Mouse (Mus musculus) bone marrow macrophage, adult 2 months (primary cell): Measurements from ENCODE around the gene Polr1d. TPM values are rescaled to one million over a fixed set of nuclear protein-coding genes. Genes with fewer than 3 reads are reported as not detected.
A peak's percentile ranks its signal among the peaks of the same experiment; 100 is the strongest.

ENCODE experiments used
- H3K27ac ChIP-seq: 2 replicates; pipeline ENCODE4 v1.5.1; 2012; ENCODE audit warnings: low read depth, low read length; ENCODE audit not compliant: insufficient read depth
- H3K4me1 ChIP-seq: 2 replicates; pipeline ENCODE4 v1.6.1; 2012; ENCODE audit warnings: low read length; ENCODE audit not compliant: control insufficient read depth, insufficient read depth
- H3K4me3 ChIP-seq: 2 replicates; pipeline ENCODE4 v1.5.1; 2012; ENCODE audit warnings: mild to moderate bottlenecking, low read length, moderate library complexity; ENCODE audit not compliant: insufficient read depth
- CTCF ChIP-seq: IDR thresholded peaks from 2 replicates; pipeline ENCODE4 v1.5.1; 2012; ENCODE audit warnings: low read depth, mild to moderate bottlenecking, low read length, moderate library complexity
- POLR2A ChIP-seq: IDR thresholded peaks from 2 replicates; pipeline ENCODE4 v1.6.1; 2012; ENCODE audit warnings: mild to moderate bottlenecking, low read depth, low read length, borderline replicate concordance
- polyA plus RNA-seq: library from polyadenylated mRNA; stranded (reverse); fragments of >200 nt; gene quantifications from 2 replicates; pipeline ENCODE4 v1.2.4, GENCODE M21; 2012; ENCODE audit not compliant: missing spikeins, insufficient read depth, insufficient read length

Polr1d gene
- polyA plus RNA-seq, 1 experiment: 120 TPM

GRCm38 (mm10) chr5:147054747-147055270 is 22.0 kb upstream of the Polr1d start:
- Histone ChIP-seq H3K4me1 (peaks cover 42% of the 10 kb centered on the region), H3K27ac (no peak overlapping the region), H3K4me3 (no peak overlapping the region)
- TF ChIP-seq CTCF (no peak), POLR2A (no peak)

DNA sequence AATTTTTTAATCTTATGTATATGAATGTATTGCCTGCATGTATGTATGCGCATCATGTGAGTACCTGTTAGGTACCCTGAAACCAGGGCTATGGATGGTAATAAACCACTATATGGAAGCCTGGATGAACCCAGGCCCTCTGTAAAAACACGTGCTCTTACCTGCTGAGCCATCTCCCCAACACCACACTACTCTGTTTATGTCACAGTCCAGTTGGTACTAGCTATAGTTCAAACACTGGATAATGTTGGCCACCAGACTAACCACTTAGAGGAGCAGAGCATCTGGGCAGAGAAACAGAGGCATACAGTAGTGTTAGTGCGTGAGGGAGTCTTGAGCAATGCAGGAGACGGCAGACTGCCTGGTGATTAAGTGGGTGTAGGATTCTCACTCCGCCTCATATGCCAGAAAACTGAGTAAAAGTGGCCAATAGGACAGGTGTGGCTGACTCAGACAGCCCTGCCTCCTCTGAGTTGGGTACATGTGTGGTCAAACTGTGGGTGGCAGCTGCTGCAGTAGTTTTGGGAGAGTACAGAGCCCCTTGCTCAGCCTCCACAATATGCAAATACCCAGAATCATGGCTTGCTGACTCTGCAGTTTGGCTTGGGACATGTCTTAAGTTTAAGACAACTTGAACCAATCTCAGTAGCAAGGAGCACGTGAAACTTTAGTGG is 21.1 kb upstream of the Polr1d start:
- TF ChIP-seq POLR2A (no peak), CTCF (no peak)
- no peak overlapping the region for H3K27ac ChIP-seq
- H3K4me1 ChIP-seq: peaks cover 41% of the 10 kb centered on the region
- H3K4me3 ChIP-seq: no peak overlapping the region

DNA sequence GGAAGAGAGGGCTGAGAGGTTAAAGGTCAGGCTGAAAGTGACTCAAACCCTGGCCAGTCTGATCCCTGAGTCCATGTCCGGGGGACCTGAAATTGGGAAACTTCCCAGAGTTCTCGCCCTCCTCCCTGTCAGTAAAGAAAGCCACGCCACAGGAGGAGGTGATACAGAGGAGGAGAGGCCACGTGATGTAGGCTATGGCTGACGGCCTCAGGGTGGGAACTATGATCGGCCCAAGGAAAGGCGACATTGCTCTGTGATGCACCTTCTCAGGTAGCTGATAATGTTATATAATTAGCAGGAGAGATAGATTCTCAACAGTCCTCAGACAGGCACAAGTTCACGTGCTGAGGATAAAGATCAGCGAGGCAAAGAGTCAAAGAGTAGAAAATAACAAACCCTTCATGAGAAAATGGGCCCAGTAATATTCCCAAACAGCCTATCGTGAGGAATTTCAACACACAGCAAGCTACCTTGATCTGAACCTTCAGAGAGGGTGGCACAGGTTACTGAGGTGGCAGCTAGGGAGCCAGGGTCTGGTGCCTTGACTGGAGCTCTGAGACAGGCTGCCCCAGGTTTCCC is 20.0 kb upstream of the Polr1d start:
- Histone ChIP-seq H3K4me3 (no peak overlapping the region), H3K27ac (no peak overlapping the region), H3K4me1 (peaks cover 35% of the 10 kb centered on the region)
- no peak for TF ChIP-seq POLR2A
- no peak for TF ChIP-seq CTCF

DNA sequence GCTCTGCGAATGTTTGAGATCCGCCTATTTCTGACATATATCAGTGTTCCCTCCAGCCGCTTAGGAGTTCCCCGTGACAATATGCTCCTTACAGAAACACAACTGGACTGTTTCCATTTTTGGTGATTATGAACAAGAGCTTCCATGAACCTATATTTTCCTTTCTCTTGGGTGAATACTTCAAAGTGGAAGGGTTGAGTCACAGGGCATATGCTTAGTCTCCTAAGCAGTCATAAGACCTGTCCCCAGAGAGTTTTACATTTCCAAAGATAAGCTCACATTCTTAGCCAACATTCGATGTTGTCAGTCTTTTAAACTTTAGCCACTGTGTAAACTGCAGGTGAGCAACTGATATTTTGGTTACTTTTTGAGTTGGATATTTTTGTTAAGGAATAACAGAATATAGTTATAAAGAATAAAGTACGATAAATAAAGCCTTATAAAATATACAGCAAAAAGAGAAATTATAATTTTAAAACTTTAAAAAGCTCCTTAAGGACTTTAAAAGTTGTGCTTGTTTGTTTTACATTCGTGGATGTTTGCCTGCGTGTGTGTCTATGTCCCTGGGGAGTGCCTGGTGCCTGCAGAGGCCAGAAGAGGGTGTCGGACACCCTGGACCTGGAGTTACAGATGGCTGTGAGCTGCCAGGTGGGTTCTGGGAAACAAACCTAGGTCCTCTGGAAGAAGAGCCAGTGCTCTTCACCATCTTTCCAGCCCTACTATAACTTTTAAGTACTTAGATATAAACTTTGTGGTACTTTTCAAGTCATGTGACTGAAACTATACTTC is 19.0 kb upstream of the Polr1d start:
- no peak overlapping the region for H3K27ac ChIP-seq

GRCm38 (mm10) chr5:147058661-147059060 is 18.2 kb upstream of the Polr1d start:
- TF ChIP-seq POLR2A (no peak), CTCF (no peak)
- Histone ChIP-seq H3K4me1 (peaks cover 42% of the 10 kb centered on the region), H3K4me3 (no peak overlapping the region), H3K27ac (no peak overlapping the region)

More for the DNA sequence above, 19.0 kb upstream of the Polr1d start:
- peaks cover 35% of the 10 kb centered on the region for H3K4me1 ChIP-seq
- no peak overlapping the region for H3K4me3 ChIP-seq
- TF ChIP-seq CTCF: no peak
- no peak for TF ChIP-seq POLR2A

- Histone ChIP-seq H3K27ac (no peak overlapping the region), H3K4me3 (no peak overlapping the region), H3K4me1 (peaks cover 48% of the 10 kb centered on the region)
- TF ChIP-seq CTCF (no peak), POLR2A (no peak)
Measured at GRCm38 (mm10) chr5:147059319-147059718, 17.5 kb upstream of the Polr1d start.

DNA sequence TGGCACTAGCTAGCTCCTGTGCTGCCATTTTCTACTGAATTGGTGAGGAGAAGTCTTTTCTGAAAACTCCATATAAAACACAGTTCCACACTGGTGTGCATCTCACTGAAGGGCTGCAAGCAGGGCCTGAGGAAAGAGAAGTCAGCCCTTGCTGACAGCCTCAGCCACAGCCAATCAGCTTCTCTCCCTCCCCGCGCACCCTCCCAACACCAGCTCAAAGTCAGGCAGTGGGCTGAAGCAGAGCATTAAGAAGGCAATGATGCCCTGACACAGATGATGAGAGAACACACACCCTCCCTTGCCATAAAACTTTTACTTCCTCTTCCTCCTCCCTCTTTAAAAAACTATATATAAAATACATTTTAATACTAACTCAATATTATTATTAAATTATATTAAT is 16.8 kb upstream of the Polr1d start:
- Histone ChIP-seq H3K4me3 (no peak overlapping the region), H3K27ac (no peak overlapping the region), H3K4me1 (peaks cover 54% of the 10 kb centered on the region)
- TF ChIP-seq CTCF (no peak), POLR2A (no peak)

DNA sequence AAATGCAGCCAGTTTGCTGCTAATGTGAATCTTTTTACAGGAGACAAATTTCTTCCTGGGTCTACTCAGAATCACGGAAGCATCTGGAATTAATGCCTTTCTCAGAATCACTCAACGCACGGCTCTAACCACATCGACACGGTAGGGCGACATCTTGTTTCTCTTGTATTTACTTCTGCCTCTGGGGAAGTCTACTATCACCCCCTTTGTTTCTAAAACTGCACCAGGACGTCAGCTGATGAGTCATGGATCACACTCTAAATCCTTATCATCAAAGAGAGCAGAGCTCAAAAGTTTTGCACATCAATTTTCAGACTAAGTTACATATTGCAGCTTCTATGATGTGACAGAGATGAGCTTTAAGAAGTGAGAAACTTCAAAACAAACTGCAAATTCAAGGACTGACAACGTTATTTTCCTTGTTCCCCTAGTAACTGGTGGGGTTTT is 13.6 kb upstream of the Polr1d start:
- TF ChIP-seq POLR2A: no peak
- no peak for TF ChIP-seq CTCF
- no peak overlapping the region for H3K4me3 ChIP-seq
- H3K27ac ChIP-seq: peak overlapping the region; percentile 9; the same call in 1 of the 2 replicates
- H3K4me1 ChIP-seq: peaks cover 35% of the 10 kb centered on the region

DNA sequence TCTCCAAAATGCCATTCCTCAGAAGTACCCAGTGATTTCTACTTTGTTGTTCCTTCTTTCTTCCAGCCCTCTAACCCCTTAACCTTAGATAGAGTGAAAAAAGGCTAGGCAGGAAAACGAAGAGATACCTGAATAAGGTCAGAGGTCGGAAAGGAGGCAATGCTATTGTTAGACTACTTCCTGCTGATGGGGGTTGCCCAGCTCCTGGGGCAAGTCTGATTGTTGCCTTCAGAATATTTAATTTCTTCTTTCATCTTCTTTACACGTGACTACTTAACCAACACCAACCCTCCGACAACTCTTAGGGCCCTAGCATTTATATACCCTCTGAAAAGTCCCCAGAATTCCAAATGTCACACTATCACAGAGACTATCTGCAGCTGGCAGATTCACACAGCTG is 10.7 kb upstream of the Polr1d start:
- peaks cover 26% of the 10 kb centered on the region for H3K4me1 ChIP-seq
- H3K27ac ChIP-seq: no peak overlapping the region
- TF ChIP-seq POLR2A: no peak
- no peak for TF ChIP-seq CTCF
- no peak overlapping the region for H3K4me3 ChIP-seq

DNA sequence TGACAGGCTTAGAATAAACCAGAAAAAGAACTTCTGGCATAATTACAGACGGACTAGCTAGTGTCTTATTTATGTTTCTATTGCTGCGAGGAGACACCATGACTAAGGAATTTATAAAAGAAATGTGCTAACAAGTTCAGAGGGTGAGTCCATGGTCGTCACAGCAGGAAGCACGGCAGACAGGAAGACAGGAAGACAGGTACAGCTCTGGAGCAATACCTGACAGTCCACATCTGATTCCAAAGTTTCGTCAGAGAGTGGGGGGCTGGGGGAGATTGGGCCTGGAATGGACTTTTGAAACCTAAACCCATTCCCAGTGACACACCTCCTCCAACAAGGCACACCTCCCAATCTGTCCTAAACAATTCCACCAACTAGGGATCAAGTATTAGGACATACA is 9.9 kb upstream of the Polr1d start:
- no peak for TF ChIP-seq CTCF
- no peak for TF ChIP-seq POLR2A
- H3K4me1 ChIP-seq: peaks cover 32% of the 10 kb centered on the region
- H3K4me3 ChIP-seq: no peak overlapping the region
- H3K27ac ChIP-seq: no peak overlapping the region
